Mouse (Mus musculus) activated CD4-positive, CD25-positive, alpha-beta regulatory T cell (primary cell): Measurements from ENCODE around the gene Tsc22d3. TPM values are rescaled to one million over a fixed set of nuclear protein-coding genes. Genes with fewer than 3 reads are reported as not detected.

Experiments
- polyA plus RNA-seq, 2 experiments: library from polyadenylated mRNA; unstranded; fragments of 100-300 nt; shearing (Covaris generic); gene quantifications; one replicate each; pipeline ENCODE4 v1.2.1; 2017

Gene Tsc22d3
- polyA plus RNA-seq = 100 to 1,000 TPM; 173 to 498 TPM

GRCm38 (mm10) chrX:140600410-140601109, at the start of gene Tsc22d3:
Tsc22d3 (minus strand) TSS chrX:140600659.

Other genes starting within 250 kb of the Tsc22d3 start
- 100 to 1,000 TPM in 1 of 2 experiments, 10 to 100 TPM in 1; 59.6 to 106 TPM for gene Prps1, start 144.0 kb downstream of the Tsc22d3 start, polyA plus RNA-seq
- gene Mid2, start 63.9 kb upstream of the Tsc22d3 start, polyA plus RNA-seq = 1 to 10 TPM; 1.0 TPM
- under 1 TPM; 0.14 to 0.43 TPM for gene Tex13b, start 212.8 kb upstream of the Tsc22d3 start, polyA plus RNA-seq